Mouse (Mus musculus) forebrain, embryonic 16.5 days (tissue): ENCODE measurements around the gene Hoxb9. TPM values are rescaled to one million over a fixed set of nuclear protein-coding genes. Genes with fewer than 3 reads are reported as not detected.

Experiments
- ATAC-seq: fragments of 200-750 bp; cut with Nextera tagmentation; 2 replicates; pipeline ENCODE4 v1.8.0; 2017; ENCODE audit warnings: mild to moderate bottlenecking, moderate library complexity
- H3K27ac ChIP-seq: fragments of 300-500 bp; sonication (generic); 2 replicates; pipeline ENCODE4 v1.5.1; 2014; ENCODE audit warnings: low read length, control low read depth
- H3K27me3 ChIP-seq: fragments of 300-500 bp; sonication (generic); replicated peaks from 2 replicates; pipeline ENCODE4 v1.6.1; 2014; ENCODE audit warnings: low read length; ENCODE audit not compliant: control insufficient read depth, insufficient read depth
- H3K36me3 ChIP-seq: fragments of 300-500 bp; sonication (generic); 2 replicates; pipeline ENCODE4 v1.6.1; 2014; ENCODE audit not compliant: control insufficient read depth, insufficient read depth
- H3K4me1 ChIP-seq: fragments of 300-500 bp; sonication (generic); replicated peaks from 2 replicates; pipeline ENCODE4 v1.6.1; 2014; ENCODE audit warnings: low read length; ENCODE audit not compliant: control insufficient read depth, insufficient read depth
- H3K4me2 ChIP-seq: fragments of 300-500 bp; sonication (generic); 2 replicates; pipeline ENCODE4 v1.6.1; 2014; ENCODE audit warnings: mild to moderate bottlenecking, low read length, control low read depth
- H3K4me3 ChIP-seq: fragments of 300-500 bp; sonication (generic); replicated peaks from 2 replicates; pipeline ENCODE4 v1.5.1; 2014; ENCODE audit warnings: mild to moderate bottlenecking, low read length, control low read depth
- H3K9ac ChIP-seq: fragments of 300-500 bp; sonication (generic); replicated peaks from 2 replicates; pipeline ENCODE4 v1.6.1; 2014; ENCODE audit warnings: low read depth, low read length, control low read depth
- H3K9me3 ChIP-seq: fragments of 300-500 bp; sonication (generic); 2 replicates; pipeline ENCODE4 v1.6.1; 2016; ENCODE audit warnings: low read length; ENCODE audit not compliant: control insufficient read depth
- WGBS: fragments of 180-500 bp; shearing (Covaris S2); extraction: QIAGEN DNeasy Blood & Tissue Kit; methylation state at CpG from one replicate; pipeline ENCODE4 v1.1.7; 2014; 5-methylcytosine and 5-hydroxymethylcytosine counted together
- polyA plus RNA-seq: library from polyadenylated mRNA; unstranded; fragments of >200 nt; fragmentation: Nextera tagmentation; extraction: Ambion mirVana; gene quantifications from 2 replicates; pipeline ENCODE4 v1.2.1, GENCODE M21; 2015

Hoxb9 gene
- polyA plus RNA-seq, 1 experiment from 2014 or later, result not detected

DNA sequence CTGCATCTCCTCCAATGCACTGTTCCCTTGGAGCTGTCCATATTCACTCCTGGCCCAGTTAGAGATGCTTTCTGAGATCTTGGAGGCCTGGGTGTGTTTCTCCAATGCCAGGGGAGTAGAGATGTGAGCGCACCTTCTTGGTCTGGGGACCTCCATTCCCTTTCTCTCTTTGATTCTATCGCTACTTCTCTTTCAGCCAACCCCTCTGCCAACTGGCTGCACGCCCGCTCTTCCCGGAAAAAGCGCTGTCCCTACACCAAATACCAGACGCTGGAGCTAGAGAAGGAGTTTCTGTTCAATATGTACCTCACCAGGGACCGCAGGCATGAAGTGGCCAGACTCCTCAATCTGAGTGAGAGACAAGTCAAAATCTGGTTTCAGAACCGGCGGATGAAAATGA is 3.2 kb downstream of the Hoxb9 start:
- no peak for ATAC-seq
- H3K4me3 ChIP-seq, result no peak overlapping the region
- no peak overlapping the region for H3K9ac ChIP-seq
- no peak overlapping the region for H3K27ac ChIP-seq
- H3K4me2 ChIP-seq, result no peak overlapping the region
- H3K4me1 ChIP-seq, result peaks cover 4% of the 10 kb centered on the region
- no peaks in the 10 kb centered on the region for H3K9me3 ChIP-seq
- 2% methylated on average over 10 of the region's 10 CpGs for WGBS
- peaks cover 98% of the 10 kb centered on the region for H3K27me3 ChIP-seq
- H3K36me3 ChIP-seq, result no peaks in the 10 kb centered on the region

DNA sequence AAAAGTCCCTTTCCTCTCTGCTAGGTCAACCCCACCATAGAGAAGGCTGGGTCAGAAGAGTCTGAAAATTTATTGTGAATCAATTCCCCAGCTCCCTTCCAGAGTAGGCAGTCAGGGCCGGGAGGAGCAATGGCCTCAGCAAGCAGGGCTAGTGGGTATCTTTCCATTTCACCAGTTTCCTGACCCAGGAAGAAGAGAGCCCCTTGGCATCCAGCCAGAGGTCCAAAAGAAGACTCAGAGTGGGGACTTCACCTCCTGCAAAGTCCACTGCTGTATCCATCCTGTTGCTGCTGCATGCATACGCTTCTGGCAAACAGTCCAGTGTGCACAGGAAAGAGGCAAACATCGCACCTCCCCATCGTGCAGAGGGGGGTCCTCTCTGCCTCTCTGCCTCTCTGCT is 4.6 kb downstream of the Hoxb9 start:
- H3K36me3 ChIP-seq, result no peaks in the 10 kb centered on the region
- H3K9me3 ChIP-seq, result no peaks in the 10 kb centered on the region
- no peak for ATAC-seq
- no peak overlapping the region for H3K4me2 ChIP-seq
- H3K4me1 ChIP-seq, result peaks cover 4% of the 10 kb centered on the region
- no peak overlapping the region for H3K9ac ChIP-seq
- H3K4me3 ChIP-seq, result no peak overlapping the region
- H3K27ac ChIP-seq, result no peak overlapping the region
- WGBS, result 5% methylated on average over 4 of the region's 4 CpGs
- H3K27me3 ChIP-seq, result peaks cover 94% of the 10 kb centered on the region

DNA sequence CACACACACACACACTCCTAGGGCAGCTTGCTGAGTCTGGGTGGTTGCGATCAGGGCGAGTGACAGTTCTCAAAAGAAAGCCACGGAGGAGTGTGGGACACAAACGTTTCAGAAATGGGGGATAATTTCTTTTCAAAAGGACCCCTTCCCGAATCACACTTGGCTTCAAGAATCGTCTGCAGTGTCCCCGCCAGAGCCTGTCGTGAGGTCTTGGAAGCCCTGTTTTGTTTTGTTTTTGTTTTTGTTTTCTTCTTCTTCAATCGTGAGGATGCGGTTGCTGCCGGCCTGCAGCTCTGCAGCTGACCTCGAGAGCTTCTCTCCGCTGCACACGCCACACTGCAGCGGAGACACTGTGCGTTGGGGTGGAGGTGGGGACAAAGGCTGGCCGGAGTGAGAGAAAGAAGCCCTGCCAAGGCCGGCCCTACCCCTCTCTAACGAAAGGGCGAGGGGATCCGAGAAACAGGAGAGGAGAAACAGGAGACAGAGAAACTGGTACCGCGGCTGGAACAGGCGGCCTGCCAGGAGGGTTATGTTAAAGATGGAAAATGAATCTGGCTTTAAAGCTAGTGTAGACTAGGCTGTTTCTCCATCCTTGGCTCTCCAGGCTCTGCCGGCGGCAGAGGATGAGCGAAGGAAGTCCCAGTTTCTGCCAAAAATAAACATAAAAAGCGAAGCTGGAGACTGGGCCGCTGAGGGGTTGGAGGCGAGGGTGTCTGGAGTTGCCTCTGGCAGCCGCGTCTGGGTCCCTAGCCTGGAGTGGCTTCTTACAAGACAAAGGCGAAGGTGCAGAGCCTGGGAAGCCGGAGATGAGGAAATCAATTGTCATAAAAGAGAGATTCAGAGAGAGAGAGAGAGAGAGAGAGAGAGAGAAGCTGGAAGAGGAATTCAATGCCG is 6.1 kb downstream of the Hoxb9 start:
- no peak overlapping the region for H3K27ac ChIP-seq
- 2% methylated on average over 35 of the region's 35 CpGs for WGBS
- H3K9ac ChIP-seq, result no peak overlapping the region

DNA sequence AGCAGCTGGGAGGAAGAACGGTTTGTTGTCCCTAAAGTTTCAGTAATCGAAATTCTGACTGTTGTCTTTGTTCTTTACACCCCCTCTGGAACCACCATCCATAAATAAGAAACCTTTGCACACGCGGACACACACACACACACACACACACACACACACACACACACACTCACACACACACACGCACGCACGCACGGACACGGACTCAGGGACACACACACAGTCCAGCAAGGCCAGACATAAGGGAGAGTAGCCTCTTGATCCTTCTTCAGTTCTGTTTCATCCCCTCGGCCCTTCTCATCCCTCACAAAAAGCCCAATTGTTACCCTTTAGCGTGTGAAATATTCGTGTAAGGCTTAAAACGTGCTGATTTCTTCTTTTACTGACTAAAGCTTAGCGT is 7.1 kb downstream of the Hoxb9 start:
- Histone ChIP-seq H3K4me2 (no peak overlapping the region), H3K27me3 (peaks cover 88% of the 10 kb centered on the region), H3K4me3 (no peak overlapping the region), H3K4me1 (no peaks in the 10 kb centered on the region), H3K36me3 (no peaks in the 10 kb centered on the region), H3K9me3 (no peaks in the 10 kb centered on the region), H3K9ac (no peak overlapping the region), H3K27ac (no peak overlapping the region)
- ATAC-seq, result no peak
- 16% methylated on average over 14 of the region's 14 CpGs for WGBS

More for the DNA sequence above, 6.1 kb downstream of the Hoxb9 start:
- no peak overlapping the region for H3K4me2 ChIP-seq
- no peak for ATAC-seq
- peaks cover 92% of the 10 kb centered on the region for H3K27me3 ChIP-seq
- no peaks in the 10 kb centered on the region for H3K36me3 ChIP-seq
- H3K9me3 ChIP-seq, result no peaks in the 10 kb centered on the region
- H3K4me3 ChIP-seq, result no peak overlapping the region
- H3K4me1 ChIP-seq, result peaks cover 2% of the 10 kb centered on the region; the same call in 1 of the 2 replicates

DNA sequence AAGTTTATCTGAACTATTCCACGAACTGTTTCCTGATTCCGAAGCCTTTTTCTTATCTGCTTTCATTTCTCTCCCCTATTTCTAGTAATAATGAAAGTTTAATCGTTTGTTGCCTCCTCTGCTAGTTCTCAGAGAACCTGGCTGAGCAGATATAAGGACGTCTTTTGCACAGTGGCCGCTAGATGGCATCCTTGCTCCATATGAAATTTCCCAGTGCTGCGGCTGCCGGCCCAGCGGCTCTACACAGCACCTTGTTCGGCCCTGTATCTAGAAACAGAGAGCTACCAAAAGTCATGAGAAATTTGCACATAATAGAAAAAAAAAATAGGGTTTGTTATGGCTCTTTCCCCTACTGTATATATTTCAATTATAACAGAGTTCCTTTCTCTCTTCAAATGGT is 7.5 kb downstream of the Hoxb9 start:
- Histone ChIP-seq H3K27ac (no peak overlapping the region), H3K4me2 (no peak overlapping the region), H3K9ac (no peak overlapping the region), H3K9me3 (no peaks in the 10 kb centered on the region), H3K27me3 (peaks cover 88% of the 10 kb centered on the region), H3K4me3 (no peak overlapping the region), H3K36me3 (no peaks in the 10 kb centered on the region), H3K4me1 (no peaks in the 10 kb centered on the region; the same call in 1 of the 2 replicates)
- peak; percentile 20; the same call in 1 of the 2 replicates for ATAC-seq
- WGBS, result under 1% methylated on average over 9 of the region's 9 CpGs

DNA sequence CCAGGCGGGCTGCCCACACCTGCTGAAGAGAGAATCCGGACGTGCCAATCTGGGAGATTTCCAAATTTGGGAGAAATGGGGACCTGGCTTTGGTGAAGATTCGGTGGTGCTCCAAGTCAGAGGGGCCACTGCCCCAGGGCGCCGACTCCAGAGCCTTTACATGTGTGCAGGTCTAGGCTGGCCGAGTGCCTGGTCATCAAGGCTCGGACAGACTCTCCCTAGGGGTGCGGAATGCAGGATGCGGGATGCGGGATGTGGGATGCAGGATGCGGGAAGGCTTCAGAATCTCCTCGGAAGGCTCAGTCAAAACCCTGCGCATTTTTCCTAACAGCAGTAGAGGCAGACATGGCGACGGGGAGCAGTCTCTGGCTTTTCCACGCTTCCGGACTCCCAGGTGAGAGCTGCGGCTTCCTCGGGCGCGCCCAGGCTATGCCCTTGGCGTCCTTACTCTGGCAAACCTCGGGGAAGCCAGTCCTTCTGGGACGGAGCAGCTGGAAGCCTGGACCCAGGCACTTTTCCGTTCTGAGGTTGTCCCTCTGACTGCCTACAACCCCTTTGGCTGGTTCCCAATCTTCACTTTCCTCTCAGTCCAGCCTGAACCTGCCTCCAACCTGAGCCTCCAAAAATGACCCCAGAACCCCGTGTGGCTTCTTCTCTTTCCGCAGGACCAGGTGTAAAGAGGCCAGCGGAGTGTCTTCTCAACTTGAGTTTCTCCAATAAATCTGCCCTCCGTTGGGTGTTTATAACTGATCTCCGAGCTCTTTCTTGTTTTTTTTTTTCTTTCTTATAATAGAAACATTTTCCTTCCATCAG is 8.4 kb downstream of the Hoxb9 start:
- H3K27ac ChIP-seq, result no peak overlapping the region
- no peak for ATAC-seq

DNA sequence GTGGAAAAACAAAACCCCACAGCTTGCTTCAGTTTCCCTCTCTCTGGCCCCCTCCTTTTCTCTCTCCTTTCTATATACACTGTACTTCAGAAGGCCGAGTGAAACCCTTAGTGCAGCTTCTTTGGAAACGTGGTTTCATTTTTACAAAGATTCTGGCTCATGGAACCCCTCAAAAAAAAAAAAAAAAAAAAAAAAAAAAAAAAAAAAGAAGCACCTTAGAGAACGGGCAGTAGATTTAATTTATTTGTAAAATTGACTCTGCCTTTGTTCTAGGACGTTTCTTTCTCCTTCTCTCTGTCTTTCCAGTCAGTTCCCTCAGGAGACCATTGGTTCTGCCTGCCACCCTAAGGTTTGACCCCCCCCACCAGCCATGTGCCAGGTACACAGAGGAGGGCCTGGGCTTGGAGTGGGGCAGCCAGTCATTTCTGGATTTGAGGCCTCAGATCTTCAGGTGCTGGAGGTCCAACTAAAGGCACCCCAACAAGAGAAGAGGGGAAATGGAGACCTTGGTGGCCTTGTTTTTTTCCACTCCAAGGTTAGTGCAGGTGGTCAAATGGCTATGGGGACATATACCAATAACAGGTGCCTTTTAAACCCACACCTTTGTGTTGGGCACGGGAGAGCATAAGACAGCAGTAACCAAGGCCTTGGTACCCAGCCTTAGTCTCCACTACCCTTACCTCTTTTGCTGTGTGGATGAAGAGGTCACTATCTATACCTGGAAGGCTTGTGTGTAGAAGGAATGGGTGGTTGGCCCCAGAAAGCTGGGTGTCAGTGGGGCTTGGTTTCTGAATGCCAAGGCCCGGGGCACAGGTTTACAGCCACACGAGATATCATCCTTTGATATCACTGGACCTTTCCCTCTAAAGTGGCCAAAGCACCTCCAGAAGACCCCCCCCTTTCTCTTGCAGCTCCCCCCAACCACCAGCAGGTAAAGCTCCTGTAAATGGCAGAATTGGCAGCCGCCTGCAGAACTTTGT is 9.4 kb downstream of the Hoxb9 start:
- Histone ChIP-seq H3K4me2 (no peak overlapping the region), H3K4me1 (peaks cover 4% of the 10 kb centered on the region; the same call in 1 of the 2 replicates), H3K27ac (no peak overlapping the region), H3K4me3 (no peak overlapping the region), H3K9me3 (no peaks in the 10 kb centered on the region), H3K36me3 (no peaks in the 10 kb centered on the region), H3K27me3 (peaks cover 84% of the 10 kb centered on the region), H3K9ac (no peak overlapping the region)
- 4% methylated on average over 8 of the region's 8 CpGs for WGBS
- ATAC-seq, result no peak

More for the DNA sequence above, 8.4 kb downstream of the Hoxb9 start:
- H3K9me3 ChIP-seq, result no peaks in the 10 kb centered on the region
- no peaks in the 10 kb centered on the region for H3K36me3 ChIP-seq
- no peak overlapping the region for H3K9ac ChIP-seq
- H3K4me2 ChIP-seq, result no peak overlapping the region
- H3K27me3 ChIP-seq, result peaks cover 88% of the 10 kb centered on the region
- no peak overlapping the region for H3K4me3 ChIP-seq
- peaks cover 4% of the 10 kb centered on the region; the same call in 1 of the 2 replicates for H3K4me1 ChIP-seq
- WGBS, result 1% methylated on average over 31 of the region's 31 CpGs

DNA sequence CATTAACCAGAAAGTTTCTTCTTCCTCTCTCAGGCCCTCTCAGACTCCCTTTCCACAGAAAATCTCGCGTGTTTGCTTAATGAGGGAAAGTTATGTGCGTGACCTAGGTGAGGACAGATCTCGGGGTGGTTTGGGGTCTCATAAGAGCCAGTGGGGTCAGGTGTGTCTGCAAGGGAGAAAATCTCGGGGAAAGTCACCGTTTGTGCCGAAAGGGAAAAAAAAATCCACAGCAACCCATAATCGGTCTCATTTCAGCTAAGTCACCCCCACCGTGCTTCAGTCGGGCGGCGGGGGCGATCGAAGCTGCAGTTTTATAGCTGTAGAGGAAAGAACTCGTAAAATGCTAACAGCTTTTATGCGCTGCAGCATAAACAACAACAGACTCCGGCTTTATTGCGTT is 10.1 kb downstream of the Hoxb9 start:
- Histone ChIP-seq H3K4me3 (no peak overlapping the region), H3K9me3 (no peaks in the 10 kb centered on the region), H3K4me2 (no peak overlapping the region), H3K27ac (no peak overlapping the region), H3K27me3 (peaks cover 84% of the 10 kb centered on the region), H3K4me1 (peaks cover 4% of the 10 kb centered on the region; the same call in 1 of the 2 replicates), H3K9ac (no peak overlapping the region), H3K36me3 (no peaks in the 10 kb centered on the region)
- no peak for ATAC-seq
- WGBS, result 3% methylated on average over 18 of the region's 18 CpGs
